ENCODE assay signal across 1 mouse cellular context in genomic region chr4:119417894-119418293, GRCm38 (mm10).
TF ChIP-seq lines count a peak whose summit lies in the region.

No protein-coding gene starts in this region.

TF ChIP-seq in MEL, 35 proteins besides CTCF, POLR2A, EP300 and RAD21 (continued from another document):
- TF ChIP-seq RCOR1 (IDR thresholded peaks at IDR 0.05; ENCODE audit: low read depth, low read length) (peak; percentile 66), ETS1 (IDR thresholded peaks at IDR 0.05; ENCODE audit: low read depth, low read length) (peak; percentile 83), TCF12 (IDR thresholded peaks at IDR 0.05; ENCODE audit: low read depth, low read length) (peak; percentile 90), ZNF384 (IDR thresholded peaks at IDR 0.05; ENCODE audit: low read depth, low read length) (no peak), SIN3A (IDR thresholded peaks at IDR 0.05; ENCODE audit: low read length) (peak; percentile 27; the same call in 1 of the 2 replicates), ZMIZ1 (IDR thresholded peaks at IDR 0.05; ENCODE audit: low read depth, low read length) (no peak)
TF ChIP-seq in MEL: peak in this region for 7.
